Mouse (Mus musculus) lung, postnatal 14 days (tissue): ENCODE data around the gene Dppa2.

Experiments used
- DNase-seq: peaks from one replicate; pipeline ENCODE4 v3.0.0; 2021

Gene Dppa2

DNA sequence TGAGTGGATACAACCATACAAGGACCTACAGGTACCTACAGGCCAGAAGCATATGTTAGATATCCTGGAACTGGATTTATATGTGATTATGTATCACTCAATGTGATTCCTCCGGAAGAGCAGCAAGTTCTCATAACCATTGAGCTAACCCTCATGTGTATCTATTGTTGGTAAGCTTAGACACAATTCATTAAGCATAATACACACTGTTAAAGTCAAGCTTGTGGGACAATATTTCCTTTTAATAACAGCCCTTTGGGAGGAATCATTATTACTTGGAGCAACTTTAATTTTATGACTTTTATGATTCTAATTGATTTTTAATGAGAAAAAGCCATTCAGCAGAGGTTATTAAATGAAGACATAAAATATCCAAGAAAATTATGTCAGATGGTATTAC is 43.5 kb downstream of the Dppa2 start:
- DNase-seq, result no peak

DNA sequence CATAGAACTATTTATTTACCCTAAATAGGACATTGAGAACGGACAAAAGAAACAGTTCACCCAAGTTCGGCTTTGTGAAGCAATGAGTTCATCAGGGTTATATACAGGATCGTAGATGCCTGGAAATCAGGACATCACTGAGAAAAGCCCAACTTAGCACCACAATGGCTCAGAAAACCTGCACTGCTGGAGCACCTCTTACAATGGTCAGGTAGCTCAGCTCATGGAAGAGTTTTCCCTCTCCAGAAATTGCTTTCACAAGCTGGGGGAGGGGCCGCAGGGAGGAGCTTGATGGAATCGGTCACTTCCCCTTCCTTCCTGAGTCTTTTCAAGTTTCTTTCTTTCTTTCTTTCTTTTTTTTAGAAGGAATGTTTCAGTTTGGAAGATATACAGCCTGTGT is 52.0 kb downstream of the Dppa2 start:
- no peak for DNase-seq

- DNase-seq, result peak; percentile 3
These were observed 52.7 kb downstream of the Dppa2 start for GRCm38 (mm10) chr16:48356417-48356816.

- no peak for DNase-seq
These were observed 57.2 kb downstream of the Dppa2 start for GRCm38 (mm10) chr16:48360887-48361286.

DNA sequence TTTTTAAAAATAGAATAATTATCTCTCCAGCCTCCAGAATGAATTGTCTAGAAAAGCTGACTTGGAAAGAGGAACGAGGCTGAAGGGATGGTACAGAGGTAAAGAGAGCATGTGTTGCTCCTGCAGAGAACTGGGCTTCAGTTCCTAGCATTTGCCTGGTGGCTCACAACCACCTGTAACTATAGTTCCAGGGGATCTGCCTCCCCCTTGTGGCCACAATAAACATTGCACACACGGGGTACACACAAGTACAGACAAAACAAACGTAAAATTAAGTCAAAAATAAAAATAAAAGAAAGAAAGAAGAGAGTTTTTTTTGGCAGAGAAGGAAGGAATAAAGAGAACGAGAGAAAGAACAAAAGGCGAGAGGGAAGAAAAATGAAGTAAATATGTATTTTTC is 63.1 kb downstream of the Dppa2 start:
- DNase-seq, result no peak

- DNase-seq, result no peak
These were observed 64.4 kb downstream of the Dppa2 start for GRCm38 (mm10) chr16:48368096-48368495.
